Mouse (Mus musculus) forebrain, postnatal 0 days (tissue): ENCODE results near the gene Kctd20. TPM values are rescaled to one million over a fixed set of nuclear protein-coding genes. Genes with fewer than 3 reads are reported as not detected.

Experiments
- ATAC-seq: fragments of 200-750 bp; cut with Nextera tagmentation; 2 replicates; pipeline ENCODE4 v1.8.0; 2017; ENCODE audit warnings: mild to moderate bottlenecking, moderate library complexity
- DNase-seq: peaks from one replicate; pipeline ENCODE4 v3.0.0-alpha.2; 2015
- H3K27ac ChIP-seq: fragments of 300-500 bp; sonication (generic); 2 replicates; pipeline ENCODE4 v1.5.1; 2014; ENCODE audit warnings: low read depth, mild to moderate bottlenecking, antibody characterized with exemption, low read length, moderate library complexity, mixed read lengths
- H3K27me3 ChIP-seq: fragments of 300-500 bp; sonication (generic); 2 replicates; pipeline ENCODE4 v1.6.1; 2014; ENCODE audit warnings: mild to moderate bottlenecking, low read length, mixed read lengths; ENCODE audit not compliant: insufficient read depth
- H3K36me3 ChIP-seq: fragments of 300-500 bp; sonication (generic); 2 replicates; pipeline ENCODE4 v1.6.1; 2014; ENCODE audit warnings: mild to moderate bottlenecking, moderate library complexity; ENCODE audit not compliant: insufficient read depth
- H3K4me1 ChIP-seq: fragments of 300-500 bp; sonication (generic); 2 replicates; pipeline ENCODE4 v1.6.1; 2014; ENCODE audit warnings: antibody characterized with exemption; ENCODE audit not compliant: insufficient read depth
- H3K4me2 ChIP-seq: fragments of 300-500 bp; sonication (generic); 2 replicates; pipeline ENCODE4 v1.6.1; 2014; ENCODE audit warnings: low read depth, mild to moderate bottlenecking, moderate library complexity
- H3K4me3 ChIP-seq: fragments of 300-500 bp; sonication (generic); 2 replicates; pipeline ENCODE4 v1.5.1; 2014; ENCODE audit warnings: low read depth, low read length, mixed read lengths
- H3K9ac ChIP-seq: fragments of 300-500 bp; sonication (generic); 2 replicates; pipeline ENCODE4 v1.6.1; 2014; ENCODE audit warnings: mild to moderate bottlenecking
- H3K9me3 ChIP-seq: fragments of 300-500 bp; sonication (generic); 2 replicates; pipeline ENCODE4 v1.6.1; 2016; ENCODE audit warnings: low read length
- CTCF ChIP-seq: sonication (generic); IDR thresholded peaks from 2 replicates; pipeline ENCODE4 v1.5.1; 2016; ENCODE audit warnings: antibody characterized with exemption, control low read depth, low read depth
- WGBS: fragments of 180-500 bp; shearing (Covaris S2); extraction: QIAGEN DNeasy Blood & Tissue Kit; methylation state at CpG from one replicate; pipeline ENCODE4 v1.1.7; 2014; 5-methylcytosine and 5-hydroxymethylcytosine counted together
- polyA plus RNA-seq: library from polyadenylated mRNA; unstranded; fragments of >200 nt; fragmentation: Nextera tagmentation; extraction: Ambion mirVana; gene quantifications from 2 replicates; pipeline ENCODE4 v1.2.1, GENCODE M21; 2015
- total RNA-seq: library from RNA; depleted of rRNA; stranded (reverse); fragments of >200 nt; gene quantifications from 2 replicates; pipeline ENCODE4 v1.2.3, GENCODE M21; 2014

Gene Kctd20
- total and polyA plus RNA-seq, 2 experiments from 2014 or later = 72.9 to 77.3 TPM

DNA sequence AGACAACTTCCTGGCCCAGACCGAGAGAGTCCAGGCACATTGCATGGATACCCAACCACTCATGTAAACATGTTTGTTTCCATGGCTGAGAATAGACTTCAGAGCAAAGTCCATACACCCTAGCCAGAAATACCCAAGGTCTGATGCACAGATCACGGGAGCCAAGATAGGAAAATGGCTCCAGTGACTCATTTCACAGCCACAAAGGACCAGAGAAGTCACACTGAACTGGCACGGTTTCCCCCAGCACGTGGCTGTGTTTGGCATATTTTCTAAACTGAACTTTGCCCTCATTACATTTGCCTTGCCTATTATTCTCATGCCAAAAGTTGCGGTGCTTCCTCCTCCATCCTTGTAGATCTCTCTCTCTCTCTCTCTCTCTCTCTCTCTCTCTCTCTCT is 38.5 kb upstream of the Kctd20 start:
- ATAC-seq (no peak), DNase-seq (no peak)
- no peak overlapping the region for H3K9ac ChIP-seq
- no peaks in the 10 kb centered on the region for H3K27me3 ChIP-seq
- no peak for TF ChIP-seq CTCF
- no peak overlapping the region for H3K4me3 ChIP-seq
- H3K9me3 ChIP-seq = no peaks in the 10 kb centered on the region
- H3K4me1 ChIP-seq = 0 out of 2 replicates have a peak, but pooled peaks cover 7% of the 10 kb centered on the region
- H3K4me2 ChIP-seq = no peak overlapping the region
- H3K27ac ChIP-seq = no peak overlapping the region
- no peaks in the 10 kb centered on the region for H3K36me3 ChIP-seq
- WGBS = 66% methylated on average over 5 of the region's 5 CpGs

- ATAC-seq = no peak
- Histone ChIP-seq H3K27me3 (no peaks in the 10 kb centered on the region), H3K4me3 (no peak overlapping the region), H3K36me3 (no peaks in the 10 kb centered on the region), H3K4me1 (0 out of 2 replicates have a peak, but pooled peaks cover 2% of the 10 kb centered on the region), H3K9me3 (no peaks in the 10 kb centered on the region), H3K4me2 (no peak overlapping the region), H3K27ac (no peak overlapping the region), H3K9ac (no peak overlapping the region)
- no peak for TF ChIP-seq CTCF
- no peak for DNase-seq
- WGBS = 83% methylated on average over 6 of the region's 6 CpGs
Measured at GRCm38 (mm10) chr17:28913940-28914339, 37.8 kb upstream of the Kctd20 start.

- ATAC-seq (no peak), DNase-seq (no peak)
- Histone ChIP-seq H3K9me3 (no peaks in the 10 kb centered on the region), H3K27me3 (no peaks in the 10 kb centered on the region), H3K4me3 (no peak within 1 kb of the TSS), H3K36me3 (no peaks in the 10 kb centered on the region), H3K9ac (no peak within 1 kb of the TSS), H3K4me1 (no peaks in the 10 kb centered on the region), H3K27ac (no peak within 1 kb of the TSS), H3K4me2 (no peak within 1 kb of the TSS)
- 62% methylated on average over 12 of the region's 12 CpGs for WGBS
- TF ChIP-seq CTCF = no peak
Measured at GRCm38 (mm10) chr17:28915060-28915628, 36.6 kb upstream of the Kctd20 start, which contains the start of gene 4930539E08Rik. Gene 4930539E08Rik (minus strand): TSS chr17:28915324.

DNA sequence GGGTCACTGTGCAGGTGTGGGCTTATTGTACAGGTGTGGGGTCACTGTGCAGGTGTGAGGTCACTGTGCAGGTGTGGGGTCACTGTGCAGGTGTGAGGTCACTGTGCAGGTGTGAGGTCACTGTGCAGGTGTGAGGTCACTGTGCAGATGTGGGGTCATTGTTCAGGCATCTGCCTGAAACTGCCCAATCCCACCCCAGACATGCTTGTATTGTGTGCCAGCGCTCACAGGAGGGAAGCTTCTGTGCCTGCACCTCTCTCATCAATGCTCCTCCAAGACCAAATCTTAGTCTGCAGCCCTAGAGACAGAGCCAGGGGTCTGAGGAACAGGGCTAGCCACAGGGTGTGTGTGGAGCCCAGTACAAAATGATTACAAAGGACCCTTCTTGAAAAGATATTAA is 35.2 kb upstream of the Kctd20 start:
- Histone ChIP-seq H3K4me2 (no peak overlapping the region), H3K27ac (no peak overlapping the region), H3K36me3 (no peaks in the 10 kb centered on the region), H3K9ac (no peak overlapping the region), H3K4me1 (no peaks in the 10 kb centered on the region), H3K9me3 (no peaks in the 10 kb centered on the region), H3K27me3 (no peaks in the 10 kb centered on the region), H3K4me3 (no peak overlapping the region)
- ATAC-seq (no peak), DNase-seq (no peak)
- 89% methylated on average over 1 of the region's 1 CpGs for WGBS
- TF ChIP-seq CTCF = no peak

DNA sequence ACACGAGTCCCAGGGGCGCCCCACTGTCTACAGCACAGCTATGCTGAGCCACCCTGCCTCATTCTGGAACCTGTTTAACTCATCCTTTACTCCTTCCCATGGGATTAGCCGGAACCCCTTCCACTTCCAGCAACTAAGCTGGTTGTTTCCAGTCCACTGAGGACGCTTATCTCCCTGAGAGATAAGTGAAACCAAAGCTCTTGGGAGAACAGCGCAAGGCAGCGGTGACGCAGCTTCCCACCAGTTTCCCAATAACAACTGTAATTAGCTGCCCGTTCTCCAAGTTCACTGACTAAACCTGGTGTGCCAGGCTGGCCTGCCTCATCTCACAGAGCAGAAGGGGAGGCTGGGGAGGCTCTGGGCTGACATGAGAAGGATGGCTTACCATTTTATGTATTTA is 30.7 kb upstream of the Kctd20 start:
- H3K4me2 ChIP-seq = no peak overlapping the region
- no peaks in the 10 kb centered on the region for H3K4me1 ChIP-seq
- no peaks in the 10 kb centered on the region for H3K27me3 ChIP-seq
- ATAC-seq = no peak
- no peaks in the 10 kb centered on the region for H3K9me3 ChIP-seq
- no peak overlapping the region for H3K9ac ChIP-seq
- no peak for DNase-seq
- 76% methylated on average over 8 of the region's 8 CpGs for WGBS
- TF ChIP-seq CTCF = no peak
- no peak overlapping the region for H3K27ac ChIP-seq
- H3K36me3 ChIP-seq = no peaks in the 10 kb centered on the region
- H3K4me3 ChIP-seq = no peak overlapping the region

DNA sequence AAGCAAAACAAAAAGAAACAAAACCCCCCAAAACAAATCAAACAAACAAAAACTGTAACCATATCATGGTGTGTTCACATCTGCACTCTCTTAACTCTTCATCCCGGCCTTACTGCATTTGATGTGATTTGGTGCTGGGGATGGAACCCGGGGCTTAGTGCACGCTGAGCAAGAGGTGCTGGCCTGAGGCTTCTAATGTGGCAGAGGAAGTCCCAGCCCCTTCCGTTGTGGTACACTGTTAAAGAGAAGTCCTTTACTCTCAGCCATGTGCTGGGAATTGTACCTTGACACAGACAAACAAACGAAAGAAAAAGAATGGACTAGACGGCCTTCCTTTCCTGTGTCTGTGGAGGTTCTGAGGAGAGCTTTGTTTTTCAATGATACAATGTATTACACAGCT is 29.7 kb upstream of the Kctd20 start:
- Histone ChIP-seq H3K9ac (no peak overlapping the region), H3K4me3 (no peak overlapping the region), H3K4me1 (no peaks in the 10 kb centered on the region), H3K27me3 (no peaks in the 10 kb centered on the region), H3K4me2 (no peak overlapping the region), H3K36me3 (no peaks in the 10 kb centered on the region), H3K27ac (no peak overlapping the region), H3K9me3 (no peaks in the 10 kb centered on the region)
- no peak for DNase-seq
- ATAC-seq = no peak
- 83% methylated on average over 6 of the region's 6 CpGs for WGBS
- TF ChIP-seq CTCF = no peak

GRCm38 (mm10) chr17:28924957-28925595 is 26.7 kb upstream of the Kctd20 start:
- Histone ChIP-seq H3K27me3 (no peaks in the 10 kb centered on the region), H3K4me2 (no peak overlapping the region), H3K4me1 (no peaks in the 10 kb centered on the region), H3K27ac (no peak overlapping the region), H3K36me3 (no peaks in the 10 kb centered on the region), H3K4me3 (no peak overlapping the region), H3K9me3 (no peaks in the 10 kb centered on the region), H3K9ac (no peak overlapping the region)
- ATAC-seq = no peak
- no peak for DNase-seq
- 84% methylated on average over 8 of the region's 8 CpGs for WGBS
- no peak for TF ChIP-seq CTCF
